Mouse (Mus musculus): ENCODE measurements around the gene Gm9964.
A peak's percentile ranks its signal among the peaks of the same experiment; 100 is the strongest.

Gene Gm9964

DNA sequence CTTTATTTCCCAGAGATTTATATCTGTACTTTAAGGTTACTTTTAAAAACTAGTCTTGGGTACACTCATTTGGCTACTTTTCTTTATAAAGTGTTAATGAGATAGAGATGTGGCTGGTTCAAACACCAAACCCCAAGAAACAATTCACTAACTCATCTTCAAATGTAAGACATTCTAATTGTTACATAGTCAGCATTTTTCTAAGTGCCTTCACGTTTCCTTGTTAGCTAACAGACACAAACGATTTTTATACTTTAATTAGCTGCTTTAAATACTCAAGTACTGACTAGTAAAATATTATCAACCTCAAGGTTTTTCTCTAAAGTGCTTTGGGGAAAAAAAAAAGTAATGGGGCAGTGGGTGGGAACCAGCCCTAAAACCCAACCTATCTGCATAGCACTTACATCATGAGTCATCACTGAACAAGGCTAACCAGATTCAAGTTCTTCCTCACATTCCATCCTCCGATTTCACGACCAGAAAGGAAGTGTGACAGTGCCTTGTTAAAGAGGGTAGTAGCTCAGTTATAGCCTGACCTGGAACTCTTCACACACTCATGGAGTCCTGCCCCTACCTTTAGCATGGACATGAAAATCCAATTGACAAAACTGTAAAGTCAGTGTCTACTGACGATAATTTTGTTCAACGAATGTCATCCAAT is 43.7 kb downstream of the Gm9964 start:
- DNase-seq: peak in 1 of 2 experiments; percentile 37

Measured in kidney, postnatal 36 days (tissue).